Mouse (Mus musculus): ENCODE measurements at regions not wholly inside any gene's neighbourhood (a gene's known extent, or its start where the extent isn't known, plus 50 kb on each side); places are given as distances from the start of the nearest gene placed in this dataset.

DNA sequence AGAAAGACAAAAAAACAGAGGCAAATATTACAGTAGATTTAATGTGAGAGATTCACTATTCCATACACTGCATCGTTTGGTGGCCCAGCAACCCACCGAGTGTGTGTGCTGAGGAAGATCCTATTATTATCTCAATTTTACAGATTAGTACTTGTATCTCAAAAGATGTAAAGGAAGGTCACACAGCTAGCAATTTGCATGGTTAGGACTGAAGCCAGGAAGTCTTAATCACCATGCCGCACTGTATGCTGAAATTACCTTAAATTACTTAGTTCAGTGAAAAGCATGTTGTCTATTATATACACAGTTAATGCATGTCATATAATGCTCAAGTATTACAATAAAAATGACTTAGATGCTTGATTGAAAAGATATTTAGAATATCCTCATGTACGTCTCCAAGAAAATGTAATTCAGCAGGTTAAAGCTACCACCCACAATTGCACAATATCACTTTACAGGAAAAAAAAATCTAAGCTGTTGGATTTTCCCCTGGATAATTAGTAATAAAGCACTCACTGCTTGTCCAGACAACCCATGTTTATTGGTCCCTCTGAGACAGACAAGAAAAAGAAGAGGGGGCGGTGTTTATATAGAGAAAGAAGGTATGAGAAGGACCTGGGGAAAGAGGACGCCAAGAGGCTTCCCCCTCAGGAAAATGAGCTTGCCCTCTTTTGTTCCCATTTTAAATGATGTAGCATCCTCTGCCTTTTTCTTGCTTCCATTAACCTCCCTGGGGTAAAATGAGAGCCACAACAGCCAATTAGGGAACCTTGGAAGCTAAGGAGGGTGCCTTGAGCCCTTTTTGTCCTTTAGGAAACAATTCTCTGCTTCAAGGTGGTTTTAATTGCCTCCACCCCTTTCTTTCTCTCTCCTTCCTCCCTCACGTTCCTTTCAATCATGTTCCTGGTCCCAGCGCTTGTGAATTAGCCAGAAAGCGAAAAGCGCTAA is 204.6 kb upstream of the Xrcc4 start:
- TF ChIP-seq CTCF (IDR thresholded peaks at IDR 0.05) (no peak), EP300 (IDR thresholded peaks at IDR 0.05; ENCODE audit: insufficient read depth, low read depth, low read length) (no peak)
